Mouse (Mus musculus) bone marrow macrophage, adult 2 months (primary cell): ENCODE results near the gene Hivep2. TPM values are rescaled to one million over a fixed set of nuclear protein-coding genes. Genes with fewer than 3 reads are reported as not detected.

Experiments
- H3K27ac ChIP-seq: 2 replicates; pipeline ENCODE4 v1.5.1; 2012; ENCODE audit warnings: low read depth, low read length; ENCODE audit not compliant: insufficient read depth
- H3K4me1 ChIP-seq: 2 replicates; pipeline ENCODE4 v1.6.1; 2012; ENCODE audit warnings: low read length; ENCODE audit not compliant: control insufficient read depth, insufficient read depth
- H3K4me3 ChIP-seq: 2 replicates; pipeline ENCODE4 v1.5.1; 2012; ENCODE audit warnings: mild to moderate bottlenecking, low read length, moderate library complexity; ENCODE audit not compliant: insufficient read depth
- CTCF ChIP-seq: IDR thresholded peaks from 2 replicates; pipeline ENCODE4 v1.5.1; 2012; ENCODE audit warnings: low read depth, mild to moderate bottlenecking, low read length, moderate library complexity
- POLR2A ChIP-seq: IDR thresholded peaks from 2 replicates; pipeline ENCODE4 v1.6.1; 2012; ENCODE audit warnings: mild to moderate bottlenecking, low read depth, low read length, borderline replicate concordance
- polyA plus RNA-seq: library from polyadenylated mRNA; stranded (reverse); fragments of >200 nt; gene quantifications from 2 replicates; pipeline ENCODE4 v1.2.4, GENCODE M21; 2012; ENCODE audit not compliant: missing spikeins, insufficient read depth, insufficient read length

Hivep2 gene
- polyA plus RNA-seq, 1 experiment, result 1.6 TPM

- Histone ChIP-seq H3K4me1 (no peaks in the 10 kb centered on the region), H3K27ac (no peak overlapping the region), H3K4me3 (no peak overlapping the region)
- TF ChIP-seq POLR2A (no peak), CTCF (no peak)
Measured at GRCm38 (mm10) chr10:14168197-14168844, 202.4 kb downstream of the Hivep2 start.

- Histone ChIP-seq H3K4me1 (peaks cover 2% of the 10 kb centered on the region; the same call in 1 of the 2 replicates), H3K27ac (no peak overlapping the region)
- no peak for TF ChIP-seq POLR2A
- TF ChIP-seq CTCF, result no peak
Measured at GRCm38 (mm10) chr10:14168869-14169566, 203.1 kb downstream of the Hivep2 start.

GRCm38 (mm10) chr10:14174124-14174523 is 208.2 kb downstream of the Hivep2 start:
- Histone ChIP-seq H3K4me1 (peaks cover 10% of the 10 kb centered on the region), H3K27ac (no peak overlapping the region), H3K4me3 (no peak overlapping the region)
- TF ChIP-seq POLR2A, result no peak
- no peak for TF ChIP-seq CTCF

More at GRCm38 (mm10) chr10:14168869-14169566, 203.1 kb downstream of the Hivep2 start:
- H3K4me3 ChIP-seq, result no peak overlapping the region

- H3K4me3 ChIP-seq, result no peak overlapping the region
- H3K4me1 ChIP-seq, result peaks cover 10% of the 10 kb centered on the region
- H3K27ac ChIP-seq, result no peak overlapping the region
- TF ChIP-seq CTCF, result no peak
- TF ChIP-seq POLR2A, result no peak
Measured at GRCm38 (mm10) chr10:14179424-14180339, 213.8 kb downstream of the Hivep2 start.

GRCm38 (mm10) chr10:14186352-14186976 is 220.6 kb downstream of the Hivep2 start:
- no peak for TF ChIP-seq POLR2A
- no peak for TF ChIP-seq CTCF
- Histone ChIP-seq H3K4me1 (peaks cover 25% of the 10 kb centered on the region), H3K27ac (no peak overlapping the region), H3K4me3 (no peak overlapping the region)

- Histone ChIP-seq H3K27ac (no peak overlapping the region), H3K4me1 (peaks cover 25% of the 10 kb centered on the region), H3K4me3 (no peak overlapping the region)
- TF ChIP-seq POLR2A (no peak), CTCF (no peak)
Measured at GRCm38 (mm10) chr10:14189050-14189449, 223.2 kb downstream of the Hivep2 start.

- no peak overlapping the region for H3K4me3 ChIP-seq
- TF ChIP-seq POLR2A (no peak), CTCF (no peak)
- H3K27ac ChIP-seq, result no peak overlapping the region
- peaks cover 23% of the 10 kb centered on the region for H3K4me1 ChIP-seq
Measured at GRCm38 (mm10) chr10:14191202-14191601, 225.3 kb downstream of the Hivep2 start.

- Histone ChIP-seq H3K4me1 (peaks cover 19% of the 10 kb centered on the region), H3K27ac (no peak overlapping the region), H3K4me3 (no peak overlapping the region)
- TF ChIP-seq CTCF (no peak), POLR2A (no peak)
Measured at GRCm38 (mm10) chr10:14192156-14192555, 226.3 kb downstream of the Hivep2 start.

- TF ChIP-seq POLR2A (no peak), CTCF (no peak)
- Histone ChIP-seq H3K4me3 (no peak overlapping the region), H3K4me1 (peaks cover 9% of the 10 kb centered on the region), H3K27ac (no peak overlapping the region)
Measured at GRCm38 (mm10) chr10:14193702-14194101, 227.8 kb downstream of the Hivep2 start.
